Mouse (Mus musculus) kidney, adult 2 months (tissue): ENCODE measurements at regions not wholly inside any gene's neighbourhood (a gene's known extent, or its start where the extent isn't known, plus 50 kb on each side); places are given as distances from the start of the nearest gene placed in this dataset.

ENCODE experiments used
- DNase-seq: peaks from one replicate; pipeline ENCODE4 v3.0.0; 2021
- H3K27ac ChIP-seq: fragments of 200-500 bp; 2 replicates; pipeline ENCODE4 v1.5.1; 2012; ENCODE audit warnings: low read depth, low read length, control low read depth, inconsistent platforms; ENCODE audit not compliant: insufficient read depth
- H3K27me3 ChIP-seq: fragments of 200-500 bp; replicated peaks from 2 replicates; pipeline ENCODE4 v1.6.1; 2012; ENCODE audit warnings: mild to moderate bottlenecking, moderate library complexity, low read length, inconsistent platforms; ENCODE audit not compliant: control insufficient read depth, insufficient read depth
- H3K36me3 ChIP-seq: fragments of 200-500 bp; 2 replicates; pipeline ENCODE4 v1.6.1; 2012; ENCODE audit warnings: mild to moderate bottlenecking, moderate library complexity, low read length, inconsistent platforms; ENCODE audit not compliant: control insufficient read depth, insufficient read depth
- H3K4me1 ChIP-seq: fragments of 200-500 bp; 2 replicates; pipeline ENCODE4 v1.6.1; 2011; ENCODE audit warnings: low read length; ENCODE audit not compliant: control insufficient read depth, insufficient read depth
- H3K4me3 ChIP-seq: fragments of 200-500 bp; 2 replicates; pipeline ENCODE4 v1.5.1; 2011; ENCODE audit warnings: mild to moderate bottlenecking, low read depth, low read length, control low read depth; ENCODE audit not compliant: insufficient read depth
- CTCF ChIP-seq: fragments of 200-500 bp; conservative IDR thresholded peaks from 2 replicates; pipeline ENCODE4 v1.5.1; 2011; ENCODE audit warnings: low read depth, mild to moderate bottlenecking, control low read depth, low read length, moderate library complexity, mixed read lengths; ENCODE audit not compliant: insufficient read depth, insufficient read length
- POLR2A ChIP-seq: fragments of 200-500 bp; IDR thresholded peaks from one replicate; pipeline ENCODE4 v1.6.1; 2011; ENCODE audit warnings: low read depth, low read length, control low read depth
- WGBS: fragments of 180-500 bp; shearing (Covaris S2); methylation state at CpG from one replicate; pipeline ENCODE4 v1.1.7; 2018; 5-methylcytosine and 5-hydroxymethylcytosine counted together

DNA sequence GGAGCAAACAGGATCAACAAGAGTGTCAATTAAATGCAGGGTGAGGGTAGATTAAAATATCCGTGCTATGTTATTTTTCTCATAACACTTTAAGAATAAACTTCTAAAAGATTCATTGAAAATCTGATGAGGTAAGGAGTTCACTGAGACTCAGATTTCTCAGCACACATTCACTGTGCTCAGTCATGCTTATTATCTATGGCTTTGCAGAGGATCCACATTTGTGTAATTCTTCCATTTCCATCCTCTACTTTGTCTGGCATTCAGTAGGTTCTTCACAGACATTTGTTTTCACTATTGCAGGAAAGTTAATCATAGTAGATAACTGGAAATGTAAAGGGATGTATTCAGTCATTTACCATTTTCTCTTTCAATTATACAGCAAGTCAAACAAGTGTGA lies 131.8 kb downstream of the Gm9733 start:
- Histone ChIP-seq H3K27me3 (no peaks in the 10 kb centered on the region), H3K27ac (no peak overlapping the region), H3K4me3 (no peak overlapping the region), H3K4me1 (0 out of 2 replicates have a peak, but pooled peaks cover 3% of the 10 kb centered on the region), H3K36me3 (no peaks in the 10 kb centered on the region)
- WGBS: 51% methylated on average over 1 of the region's 1 CpGs
- TF ChIP-seq CTCF (no peak), POLR2A (no peak)
- DNase-seq: no peak

DNA sequence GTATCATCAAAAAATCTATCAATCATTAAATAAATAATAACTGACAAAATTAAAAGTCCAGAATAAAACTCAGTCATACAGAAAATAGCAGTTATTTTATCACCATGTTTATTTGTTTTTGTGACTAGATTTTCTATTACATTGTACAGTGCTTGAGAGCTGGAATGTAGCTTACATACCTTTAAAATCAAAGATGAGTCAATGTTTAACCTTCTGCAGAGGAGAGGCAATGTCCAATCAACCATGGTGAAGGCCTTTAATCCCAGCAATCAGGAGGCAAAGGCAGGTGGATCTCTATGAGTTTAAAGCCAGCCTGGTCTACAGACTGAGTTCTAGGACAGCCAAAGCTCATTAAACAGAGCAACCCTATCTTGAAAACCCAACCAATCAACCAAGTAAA lies 131.1 kb downstream of the Gm9733 start:
- no peak overlapping the region for H3K27ac ChIP-seq
- peak; percentile 10 for DNase-seq
- H3K4me3 ChIP-seq: no peak overlapping the region
- no peaks in the 10 kb centered on the region for H3K27me3 ChIP-seq
- TF ChIP-seq CTCF (no peak), POLR2A (no peak)
- H3K4me1 ChIP-seq: 0 out of 2 replicates have a peak, but pooled peaks cover 2% of the 10 kb centered on the region
- H3K36me3 ChIP-seq: no peaks in the 10 kb centered on the region

DNA sequence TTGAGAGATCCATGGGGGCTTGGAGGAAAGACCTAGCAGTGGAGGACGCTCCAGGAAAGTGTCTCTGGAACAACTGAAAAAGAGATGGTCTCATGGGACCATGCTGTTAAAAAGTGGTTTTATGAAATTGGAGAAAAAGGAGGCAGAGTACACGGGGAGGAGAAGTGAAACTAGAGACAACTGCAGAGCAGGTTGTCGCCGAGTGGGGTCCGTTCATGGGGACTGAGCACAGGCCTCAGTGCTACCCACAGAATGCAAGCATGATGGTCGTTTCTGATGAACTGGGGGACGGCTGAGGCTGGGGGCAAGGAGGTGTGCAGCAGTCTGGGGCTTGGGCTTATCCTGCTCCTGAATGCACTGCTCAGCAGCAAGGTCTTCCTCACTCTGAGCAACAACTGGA lies 129.3 kb downstream of the Gm9733 start:
- no peak for DNase-seq
- H3K4me1 ChIP-seq: no peaks in the 10 kb centered on the region
- no peak overlapping the region for H3K4me3 ChIP-seq
- 74% methylated on average over 7 of the region's 7 CpGs for whole genome bisulfite sequencing
- H3K36me3 ChIP-seq: no peaks in the 10 kb centered on the region
- no peaks in the 10 kb centered on the region for H3K27me3 ChIP-seq
- H3K27ac ChIP-seq: no peak overlapping the region
- TF ChIP-seq CTCF (no peak), POLR2A (no peak)

DNA sequence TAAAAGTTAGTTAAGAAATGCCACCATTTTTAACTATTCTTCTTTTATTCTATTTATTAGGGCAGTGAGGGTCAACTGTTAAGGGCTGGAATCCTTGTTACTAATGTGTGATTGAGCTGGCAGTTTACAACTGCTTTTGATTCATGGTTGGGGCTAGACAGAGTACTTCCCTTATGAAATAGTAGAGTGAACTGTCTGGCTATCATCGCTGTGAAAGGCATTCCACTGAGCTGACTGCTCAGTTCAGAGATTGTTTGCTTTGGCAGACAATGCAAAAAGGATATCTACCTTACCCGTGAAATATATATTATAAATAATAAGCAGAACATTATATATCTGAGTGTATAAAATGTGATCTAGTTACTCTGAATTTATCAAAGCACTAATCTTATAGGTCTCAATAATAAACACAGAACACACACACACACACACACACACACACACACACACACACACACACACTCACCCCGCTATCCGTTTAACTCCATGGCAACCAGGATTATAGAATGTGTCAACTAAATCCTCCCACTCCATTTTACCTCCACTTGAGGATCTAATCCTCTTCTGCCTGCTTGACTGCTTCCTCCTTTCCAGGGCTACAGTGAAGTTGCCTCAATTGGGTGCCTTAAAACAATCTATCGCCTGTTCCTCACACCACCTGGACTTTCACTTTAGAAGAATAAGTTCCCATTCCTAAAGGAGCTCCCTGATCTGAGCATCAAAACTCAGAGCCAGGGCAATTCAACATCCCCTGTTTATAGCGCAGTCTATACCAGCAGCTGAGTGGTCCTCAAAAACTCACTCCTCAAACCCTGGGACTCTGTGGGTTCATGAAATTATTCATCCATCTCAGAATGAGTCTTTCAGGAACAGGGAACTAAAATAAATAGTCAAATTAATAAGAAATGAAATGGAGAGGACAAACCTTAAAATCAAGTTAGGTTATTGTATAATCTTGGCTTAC lies 126.6 kb downstream of the Gm9733 start:
- no peaks in the 10 kb centered on the region for H3K4me1 ChIP-seq
- H3K27ac ChIP-seq: no peak overlapping the region
- no peak for TF ChIP-seq POLR2A
- TF ChIP-seq CTCF: no peak
- H3K4me3 ChIP-seq: no peak overlapping the region
- H3K36me3 ChIP-seq: no peaks in the 10 kb centered on the region
- DNase-seq: no peak
- H3K27me3 ChIP-seq: no peaks in the 10 kb centered on the region
- WGBS: 62% methylated on average over 6 of the region's 6 CpGs

DNA sequence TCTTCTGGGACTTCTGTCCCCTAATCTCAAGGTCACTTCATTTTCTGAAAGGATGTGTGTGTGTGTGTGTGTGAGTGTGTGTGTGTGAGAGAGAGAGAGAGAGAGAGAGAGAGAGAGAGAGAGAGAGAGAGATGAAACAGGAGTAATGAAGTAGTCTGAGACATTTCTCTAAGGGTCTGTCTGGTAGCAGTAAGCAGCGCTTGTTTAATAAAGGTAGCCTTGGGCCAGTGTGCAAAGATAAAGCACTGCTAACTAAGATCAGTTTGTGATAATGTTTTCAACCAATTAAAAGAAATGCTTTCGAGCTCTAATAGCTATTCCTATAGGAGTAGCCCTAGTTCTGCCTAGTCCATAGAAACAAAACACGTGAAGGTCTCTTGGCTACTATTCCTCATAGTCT lies 119.7 kb downstream of the Gm9733 start:
- TF ChIP-seq CTCF (no peak), POLR2A (no peak)
- DNase-seq: no peak
- H3K27ac ChIP-seq: no peak overlapping the region
- H3K4me1 ChIP-seq: no peaks in the 10 kb centered on the region
- H3K36me3 ChIP-seq: no peaks in the 10 kb centered on the region
- no peaks in the 10 kb centered on the region for H3K27me3 ChIP-seq
- H3K4me3 ChIP-seq: no peak overlapping the region
- 81% methylated on average over 3 of the region's 3 CpGs for WGBS

DNA sequence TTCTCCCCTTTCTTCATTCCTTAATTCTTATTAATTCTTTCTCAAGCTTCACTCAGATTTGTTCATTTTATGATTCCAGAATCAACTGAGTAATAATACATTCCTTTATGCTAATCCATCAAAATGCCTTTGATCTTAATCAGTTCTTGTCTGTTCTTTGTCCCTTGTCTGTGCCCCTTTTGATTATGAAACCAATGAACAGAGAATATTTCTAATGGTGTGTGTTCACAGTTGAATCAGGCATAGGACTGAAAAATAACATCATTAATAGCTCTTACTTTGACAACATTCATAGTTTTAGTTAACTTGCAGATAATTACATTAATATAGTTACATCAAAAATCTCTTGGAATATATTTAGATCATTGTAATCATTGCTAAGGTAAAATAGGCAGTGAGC lies 114.5 kb downstream of the Gm9733 start:
- DNase-seq: no peak
- H3K4me1 ChIP-seq: no peaks in the 10 kb centered on the region
- H3K27me3 ChIP-seq: no peaks in the 10 kb centered on the region
- no peak overlapping the region for H3K4me3 ChIP-seq
- TF ChIP-seq POLR2A: no peak
- no peak for TF ChIP-seq CTCF
- H3K36me3 ChIP-seq: no peaks in the 10 kb centered on the region
- H3K27ac ChIP-seq: no peak overlapping the region

DNA sequence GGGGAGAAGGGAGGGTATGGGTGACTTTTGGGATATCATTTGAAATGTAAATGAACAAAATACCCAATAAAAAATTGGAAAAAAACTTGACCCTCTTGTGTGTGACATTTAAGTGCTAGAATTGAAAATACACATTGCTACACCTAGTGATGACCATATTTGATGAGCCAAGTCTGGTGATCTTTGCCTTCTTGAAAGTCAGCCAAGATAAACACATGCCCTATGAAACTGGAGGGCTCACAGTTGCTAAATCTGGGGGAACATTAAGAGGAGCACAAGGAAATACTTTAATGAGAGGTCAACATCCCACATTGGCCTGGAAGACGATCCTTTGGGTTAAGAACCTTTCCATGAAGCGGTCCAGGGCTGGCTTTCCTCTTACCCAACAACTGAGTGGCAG lies 112.8 kb downstream of the Gm9733 start:
- Histone ChIP-seq H3K27me3 (no peaks in the 10 kb centered on the region), H3K4me3 (no peak overlapping the region), H3K4me1 (0 out of 2 replicates have a peak, but pooled peaks cover 3% of the 10 kb centered on the region), H3K36me3 (no peaks in the 10 kb centered on the region), H3K27ac (no peak overlapping the region)
- 22% methylated on average over 2 of the region's 2 CpGs for WGBS
- DNase-seq: peak; percentile 47
- TF ChIP-seq POLR2A (no peak), CTCF (no peak)
